Mouse (Mus musculus) liver (tissue): ENCODE data around the gene Smco1.

Experiments used
- DNase-seq: peaks from one replicate; pipeline ENCODE4 v3.0.0-alpha.2; 2020; ENCODE audit warnings: mixed read lengths

The Smco1 gene

GRCm38 (mm10) chr16:32312859-32313258 lies 41.6 kb downstream of the Smco1 start:
- no peak for DNase-seq

GRCm38 (mm10) chr16:32316601-32317000 lies 45.3 kb downstream of the Smco1 start:
- DNase-seq: no peak

- DNase-seq: no peak
Observed at GRCm38 (mm10) chr16:32323953-32324352, 52.7 kb downstream of the Smco1 start.
